Mouse (Mus musculus): ENCODE data around the gene Znhit6. TPM values are rescaled to one million over a fixed set of nuclear protein-coding genes. Genes with fewer than 3 reads are reported as not detected.
A peak's percentile ranks its signal among the peaks of the same experiment; 100 is the strongest.

Gene Znhit6
- total RNA-seq, 2 experiments from 2014 or later, result 4.1 to 17.7 TPM

- ATAC-seq (replicated peaks; ENCODE audit: low FRiP score, poor library complexity, severe bottlenecking), result no peak
Measured at GRCm38 (mm10) chr3:145602410-145603206, 26.6 kb downstream of the Znhit6 start.

GRCm38 (mm10) chr3:145605437-145606123, 29.6 kb downstream of the Znhit6 start:
- ATAC-seq (replicated peaks; ENCODE audit: low FRiP score, poor library complexity, severe bottlenecking), result no peak

- no peak for ATAC-seq (replicated peaks; ENCODE audit: low FRiP score, poor library complexity, severe bottlenecking)
Measured at GRCm38 (mm10) chr3:145608320-145608719, 32.3 kb downstream of the Znhit6 start.

- peak; percentile 71 for ATAC-seq (replicated peaks; ENCODE audit: low FRiP score, poor library complexity, severe bottlenecking)
Measured at GRCm38 (mm10) chr3:145612662-145613061, 36.7 kb downstream of the Znhit6 start.

- ATAC-seq (replicated peaks; ENCODE audit: low FRiP score, poor library complexity, severe bottlenecking), result no peak
Measured at GRCm38 (mm10) chr3:145613234-145613633, 37.2 kb downstream of the Znhit6 start.

- ATAC-seq (replicated peaks; ENCODE audit: low FRiP score, poor library complexity, severe bottlenecking), result no peak
Measured at GRCm38 (mm10) chr3:145614362-145615115, 38.5 kb downstream of the Znhit6 start.

GRCm38 (mm10) chr3:145618299-145618698, 42.3 kb downstream of the Znhit6 start:
- ATAC-seq (replicated peaks; ENCODE audit: low FRiP score, poor library complexity, severe bottlenecking), result no peak

- ATAC-seq (replicated peaks; ENCODE audit: low FRiP score, poor library complexity, severe bottlenecking), result no peak
Measured at GRCm38 (mm10) chr3:145619621-145620365, 43.8 kb downstream of the Znhit6 start.

GRCm38 (mm10) chr3:145621209-145621608, 45.2 kb downstream of the Znhit6 start:
- ATAC-seq (replicated peaks; ENCODE audit: low FRiP score, poor library complexity, severe bottlenecking), result no peak

GRCm38 (mm10) chr3:145623047-145623446, 47.0 kb downstream of the Znhit6 start:
- no peak for ATAC-seq (replicated peaks; ENCODE audit: low FRiP score, poor library complexity, severe bottlenecking)

GRCm38 (mm10) chr3:145624786-145625185, 48.8 kb downstream of the Znhit6 start:
- ATAC-seq (replicated peaks; ENCODE audit: low FRiP score, poor library complexity, severe bottlenecking), result no peak

GRCm38 (mm10) chr3:145625546-145625945, 49.5 kb downstream of the Znhit6 start:
- ATAC-seq (replicated peaks; ENCODE audit: low FRiP score, poor library complexity, severe bottlenecking), result no peak

GRCm38 (mm10) chr3:145626063-145626462, 50.1 kb downstream of the Znhit6 start:
- ATAC-seq (replicated peaks; ENCODE audit: low FRiP score, poor library complexity, severe bottlenecking), result no peak

GRCm38 (mm10) chr3:145627830-145628229, 51.8 kb downstream of the Znhit6 start:
- no peak for ATAC-seq (replicated peaks; ENCODE audit: low FRiP score, poor library complexity, severe bottlenecking)

- ATAC-seq (replicated peaks; ENCODE audit: low FRiP score, poor library complexity, severe bottlenecking), result no peak
Measured at GRCm38 (mm10) chr3:145628643-145629042, 52.6 kb downstream of the Znhit6 start.

GRCm38 (mm10) chr3:145632888-145633287, 56.9 kb downstream of the Znhit6 start:
- no peak for ATAC-seq (replicated peaks; ENCODE audit: low FRiP score, poor library complexity, severe bottlenecking)

- no peak for ATAC-seq (replicated peaks; ENCODE audit: low FRiP score, poor library complexity, severe bottlenecking)
Measured at GRCm38 (mm10) chr3:145634002-145634710, 58.2 kb downstream of the Znhit6 start.

GRCm38 (mm10) chr3:145640170-145640569, 64.2 kb downstream of the Znhit6 start:
- no peak for ATAC-seq (replicated peaks; ENCODE audit: low FRiP score, poor library complexity, severe bottlenecking)

- no peak for ATAC-seq (replicated peaks; ENCODE audit: low FRiP score, poor library complexity, severe bottlenecking)
Measured at GRCm38 (mm10) chr3:145640583-145640982, 64.6 kb downstream of the Znhit6 start.

Data from erythroblast, adult 5-6 weeks (primary cell).